Mouse (Mus musculus) kidney, postnatal 0 days (tissue): Measurements from ENCODE around the gene Ptgs1. TPM values are rescaled to one million over a fixed set of nuclear protein-coding genes. Genes with fewer than 3 reads are reported as not detected.
A peak's percentile ranks its signal among the peaks of the same experiment; 100 is the strongest.

ENCODE experiments used
- ATAC-seq: fragments of 200-750 bp; cut with Nextera tagmentation; replicated peaks from 2 replicates; pipeline ENCODE4 v1.8.0; 2017; ENCODE audit warnings: low read depth, moderate number of reproducible peaks, moderate TSS enrichment, moderate library complexity; ENCODE audit not compliant: low FRiP score
- DNase-seq: peaks from one replicate; pipeline ENCODE4 v3.0.0-alpha.2; 2016; ENCODE audit warnings: low spot score
- H3K27ac ChIP-seq: fragments of 300-500 bp; sonication (generic); 2 replicates; pipeline ENCODE4 v1.5.1; 2014; ENCODE audit warnings: mild to moderate bottlenecking
- H3K27me3 ChIP-seq: fragments of 300-500 bp; sonication (generic); 2 replicates; pipeline ENCODE4 v1.6.1; 2014; ENCODE audit warnings: low read length, mixed read lengths; ENCODE audit not compliant: insufficient read depth
- H3K36me3 ChIP-seq: fragments of 300-500 bp; sonication (generic); 2 replicates; pipeline ENCODE4 v1.6.1; 2014; ENCODE audit warnings: low read length, mixed read lengths; ENCODE audit not compliant: insufficient read depth
- H3K4me1 ChIP-seq: fragments of 300-500 bp; sonication (generic); replicated peaks from 2 replicates; pipeline ENCODE4 v1.6.1; 2014; ENCODE audit warnings: antibody characterized with exemption, low read length, mixed read lengths; ENCODE audit not compliant: insufficient read depth
- H3K4me2 ChIP-seq: fragments of 300-500 bp; sonication (generic); 2 replicates; pipeline ENCODE4 v1.6.1; 2014; ENCODE audit warnings: mild to moderate bottlenecking, low read length, moderate library complexity, mixed read lengths
- H3K4me3 ChIP-seq: fragments of 300-500 bp; sonication (generic); replicated peaks from 2 replicates; pipeline ENCODE4 v1.5.1; 2014; ENCODE audit warnings: low read depth, low read length
- H3K9ac ChIP-seq: fragments of 300-500 bp; sonication (generic); 2 replicates; pipeline ENCODE4 v1.6.1; 2014; ENCODE audit warnings: low read depth, low read length
- H3K9me3 ChIP-seq: fragments of 300-500 bp; sonication (generic); replicated peaks from 2 replicates; pipeline ENCODE4 v1.6.1; 2016; ENCODE audit warnings: low read length, inconsistent platforms, mixed read lengths
- CTCF ChIP-seq: IDR thresholded peaks from 2 replicates; pipeline ENCODE4 v1.5.1; 2016; ENCODE audit warnings: antibody characterized with exemption, low read depth, mild to moderate bottlenecking, moderate library complexity
- WGBS: fragments of 180-500 bp; shearing (Covaris S2); extraction: QIAGEN DNeasy Blood & Tissue Kit; methylation state at CpG from one replicate; pipeline ENCODE4 v1.1.7; 2014; 5-methylcytosine and 5-hydroxymethylcytosine counted together
- polyA plus RNA-seq: library from polyadenylated mRNA; unstranded; fragments of >200 nt; fragmentation: Nextera tagmentation; extraction: Ambion mirVana; gene quantifications from 2 replicates; pipeline ENCODE4 v1.2.1, GENCODE M21; 2015

Gene Ptgs1
- polyA plus RNA-seq, 1 experiment from 2014 or later = 41.9 TPM

DNA sequence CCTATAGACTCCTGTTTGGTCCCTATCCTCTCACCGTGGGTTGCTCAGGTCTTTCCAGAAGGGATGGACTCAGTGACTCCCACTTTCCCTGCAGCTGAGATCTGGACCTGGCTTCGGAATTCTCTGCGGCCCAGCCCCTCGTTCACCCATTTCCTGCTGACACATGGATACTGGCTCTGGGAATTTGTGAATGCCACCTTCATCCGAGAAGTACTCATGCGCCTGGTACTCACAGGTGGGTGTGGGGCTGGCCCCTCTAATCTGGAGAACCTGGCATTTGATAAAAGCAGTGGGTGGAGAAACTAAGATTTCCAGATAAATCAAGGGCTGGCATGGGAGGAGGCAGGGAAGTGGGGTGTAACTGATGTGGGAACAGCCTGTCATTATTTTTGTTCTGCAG lies 7.3 kb downstream of the Ptgs1 start:
- ATAC-seq = no peak; the same call in 1 of the 2 replicates
- 85% methylated on average over 6 of the region's 6 CpGs for WGBS
- H3K36me3 ChIP-seq = no peaks in the 10 kb centered on the region
- no peak overlapping the region for H3K4me3 ChIP-seq
- H3K9me3 ChIP-seq = no peaks in the 10 kb centered on the region
- 0 out of 2 replicates have a peak, but pooled peaks cover 4% of the 10 kb centered on the region for H3K4me1 ChIP-seq
- DNase-seq = no peak
- TF ChIP-seq CTCF = no peak
- H3K4me2 ChIP-seq = no peak overlapping the region
- H3K9ac ChIP-seq = no peak overlapping the region
- no peaks in the 10 kb centered on the region for H3K27me3 ChIP-seq
- no peak overlapping the region for H3K27ac ChIP-seq

DNA sequence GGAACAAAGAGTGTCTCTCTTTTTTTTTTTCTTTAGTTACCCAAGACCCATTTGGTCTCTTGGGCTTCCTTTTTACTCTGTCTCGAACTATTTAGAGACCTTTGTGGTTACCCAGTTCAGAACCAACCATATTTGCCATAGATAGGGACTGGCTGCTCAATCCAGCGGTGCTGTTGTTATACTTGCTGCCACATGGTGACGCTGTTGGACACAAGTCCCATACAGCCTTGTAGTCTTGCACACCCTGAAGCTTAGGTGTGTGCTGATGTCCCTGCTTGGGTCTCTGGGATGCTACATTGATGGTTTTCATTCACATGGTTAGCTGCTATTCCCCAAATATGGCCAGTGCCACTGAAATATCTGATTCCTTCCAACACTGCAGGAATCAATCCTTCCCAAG lies 8.2 kb downstream of the Ptgs1 start:
- H3K27me3 ChIP-seq = no peaks in the 10 kb centered on the region
- no peak overlapping the region for H3K4me2 ChIP-seq
- H3K36me3 ChIP-seq = no peaks in the 10 kb centered on the region
- no peak overlapping the region for H3K4me3 ChIP-seq
- no peak overlapping the region for H3K27ac ChIP-seq
- TF ChIP-seq CTCF = peak; percentile 24; the same call in 1 of the 2 replicates
- ATAC-seq (no peak), DNase-seq (no peak)
- H3K9me3 ChIP-seq = no peaks in the 10 kb centered on the region
- WGBS = 78% methylated on average over 3 of the region's 3 CpGs
- no peak overlapping the region for H3K9ac ChIP-seq
- 0 out of 2 replicates have a peak, but pooled peaks cover 4% of the 10 kb centered on the region for H3K4me1 ChIP-seq

- DNase-seq = no peak
- no peak overlapping the region for H3K9ac ChIP-seq
- H3K4me3 ChIP-seq = no peak overlapping the region
- no peaks in the 10 kb centered on the region for H3K36me3 ChIP-seq
- H3K9me3 ChIP-seq = no peaks in the 10 kb centered on the region
- H3K27ac ChIP-seq = no peak overlapping the region
- WGBS = 89% methylated on average over 2 of the region's 2 CpGs
- TF ChIP-seq CTCF = no peak
- ATAC-seq = no peak
- no peak overlapping the region for H3K4me2 ChIP-seq
- H3K4me1 ChIP-seq = 0 out of 2 replicates have a peak, but pooled peaks cover 4% of the 10 kb centered on the region
- no peaks in the 10 kb centered on the region for H3K27me3 ChIP-seq
Observed at GRCm38 (mm10) chr2:36238951-36239350, 8.7 kb downstream of the Ptgs1 start.

GRCm38 (mm10) chr2:36242514-36242913 lies 12.3 kb downstream of the Ptgs1 start:
- ATAC-seq (no peak), DNase-seq (no peak)
- Histone ChIP-seq H3K27me3 (no peaks in the 10 kb centered on the region), H3K4me2 (no peak overlapping the region), H3K27ac (no peak overlapping the region), H3K4me3 (no peak overlapping the region), H3K9ac (no peak overlapping the region), H3K36me3 (no peaks in the 10 kb centered on the region), H3K4me1 (no peaks in the 10 kb centered on the region), H3K9me3 (no peaks in the 10 kb centered on the region)
- no peak for TF ChIP-seq CTCF
- 82% methylated on average over 13 of the region's 13 CpGs for WGBS

DNA sequence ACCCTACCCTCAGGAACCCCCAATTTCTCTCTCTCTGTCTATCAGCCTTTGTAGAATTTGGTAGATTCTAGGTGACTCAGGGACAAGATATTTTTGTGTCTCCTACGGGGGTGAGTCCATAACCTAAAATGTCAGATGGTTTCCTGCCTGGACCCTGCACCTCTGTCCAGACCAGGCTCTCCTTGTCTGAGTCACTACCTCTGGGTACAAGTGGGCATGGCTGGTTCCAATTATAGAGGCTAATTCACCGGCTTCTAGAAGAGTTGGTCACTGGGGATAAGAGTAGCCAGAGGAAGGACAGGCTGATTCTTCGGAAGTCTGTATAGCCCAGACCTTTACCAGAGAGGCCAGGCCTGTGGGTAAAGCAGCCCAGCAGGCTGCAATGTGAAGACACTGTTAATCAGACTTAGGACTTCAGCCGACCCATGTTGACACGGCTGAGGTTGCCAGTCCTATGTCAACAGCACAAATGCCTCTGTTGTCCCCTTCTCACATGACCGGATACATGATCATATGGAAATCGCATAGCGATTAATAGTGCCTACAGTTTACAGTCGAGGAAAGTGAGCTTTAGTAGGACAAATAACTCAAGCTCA lies 13.2 kb downstream of the Ptgs1 start:
- Histone ChIP-seq H3K4me1 (no peaks in the 10 kb centered on the region), H3K27me3 (no peaks in the 10 kb centered on the region), H3K9ac (no peak overlapping the region), H3K4me3 (no peak overlapping the region), H3K36me3 (no peaks in the 10 kb centered on the region), H3K9me3 (no peaks in the 10 kb centered on the region), H3K4me2 (no peak overlapping the region), H3K27ac (no peak overlapping the region)
- DNase-seq (no peak), ATAC-seq (no peak)
- WGBS = 66% methylated on average over 9 of the region's 9 CpGs
- no peak for TF ChIP-seq CTCF

GRCm38 (mm10) chr2:36243892-36244309 lies 13.7 kb downstream of the Ptgs1 start:
- no peak overlapping the region for H3K27ac ChIP-seq

DNA sequence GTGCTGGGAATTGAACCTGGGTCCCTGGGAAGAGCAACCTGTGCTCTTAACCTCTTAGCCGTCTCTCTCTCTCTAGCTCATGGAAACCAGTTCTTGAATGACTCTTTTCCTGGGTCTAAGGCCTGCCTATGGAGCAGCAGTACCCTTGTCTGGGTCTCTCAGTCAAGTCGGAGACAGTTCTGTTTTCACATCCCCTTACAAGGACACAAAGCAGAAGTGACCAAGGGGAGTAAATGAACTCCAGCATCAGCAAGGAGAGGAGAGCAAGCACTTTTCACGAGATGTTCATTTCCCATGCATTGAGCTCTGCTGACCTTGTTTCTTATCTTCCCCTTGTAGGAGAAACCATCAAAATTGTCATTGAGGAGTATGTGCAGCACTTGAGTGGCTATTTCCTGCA lies 14.5 kb downstream of the Ptgs1 start:
- Histone ChIP-seq H3K4me1 (no peaks in the 10 kb centered on the region), H3K9me3 (no peaks in the 10 kb centered on the region), H3K9ac (no peak overlapping the region), H3K4me2 (no peak overlapping the region), H3K36me3 (no peaks in the 10 kb centered on the region), H3K27me3 (no peaks in the 10 kb centered on the region), H3K27ac (no peak overlapping the region), H3K4me3 (no peak overlapping the region)
- 84% methylated on average over 3 of the region's 3 CpGs for WGBS
- DNase-seq (no peak), ATAC-seq (no peak)
- TF ChIP-seq CTCF = no peak

More at GRCm38 (mm10) chr2:36243892-36244309, 13.7 kb downstream of the Ptgs1 start:
- no peaks in the 10 kb centered on the region for H3K27me3 ChIP-seq
- ATAC-seq (no peak), DNase-seq (peak; percentile 41)
- no peaks in the 10 kb centered on the region for H3K9me3 ChIP-seq
- WGBS = 45% methylated on average over 5 of the region's 5 CpGs
- no peak for TF ChIP-seq CTCF
- no peak overlapping the region for H3K4me2 ChIP-seq
- H3K4me3 ChIP-seq = no peak overlapping the region
- H3K9ac ChIP-seq = no peak overlapping the region
- H3K4me1 ChIP-seq = no peaks in the 10 kb centered on the region
- no peaks in the 10 kb centered on the region for H3K36me3 ChIP-seq
